10 mouse cellular contexts compared by ENCODE assay signal in the genomic region with DNA sequence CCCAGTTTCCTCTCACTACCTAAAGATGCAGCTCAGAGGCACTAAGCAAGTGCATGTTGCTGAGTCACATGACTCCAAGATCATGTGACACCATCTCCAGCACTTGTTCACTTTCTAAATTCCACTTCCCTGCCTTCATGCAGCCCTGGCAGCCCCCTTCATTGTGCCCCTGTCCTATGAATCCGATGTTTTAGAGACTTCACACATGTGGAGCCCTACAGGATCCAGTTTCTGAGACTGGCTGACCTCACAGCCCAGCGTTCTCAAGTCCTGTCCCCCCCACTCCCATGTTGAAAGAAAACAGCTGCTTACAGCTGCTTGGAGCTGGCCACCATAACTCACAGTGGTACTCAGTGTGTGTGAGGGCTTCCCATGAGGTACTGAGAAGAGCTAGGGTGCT. TPM values are rescaled to one million over a fixed set of nuclear protein-coding genes. Genes with fewer than 3 reads are reported as not detected.
DNase-seq lines count a peak whose midpoint lies in the region; ATAC-seq and TF ChIP-seq lines count a peak whose summit lies in the region.
"Had no signal": no experiment of that assay in that cellular context is flagged by ENCODE, and none has a peak within 500 bp of the region (broad histone marks: within the 10 kb centered on the region; RNA-seq: fewer than 3 reads in every experiment).

No protein-coding gene starts in this region.

- TF ChIP-seq POLR2A in heart, adult 2 months (IDR thresholded peaks at IDR 0.05; ENCODE audit: insufficient read depth, low read depth, low read length) = 0 out of 2 replicates have a peak, but pooled peaks have one; percentile 19
- no peak for TF ChIP-seq POLR2A in small intestine, adult 2 months (IDR thresholded peaks at IDR 0.05; ENCODE audit: low read depth, low read length)

- TF ChIP-seq EP300 in heart, adult 2 months (IDR thresholded peaks at IDR 0.05; ENCODE audit: insufficient read depth, low read depth, low read length) = 0 out of 2 replicates have a peak, but pooled peaks have one; percentile 48

- no peaks in the 10 kb centered on the region for H3K27me3 ChIP-seq in megakaryocyte, embryonic 14.5 days (replicated peaks)
- H3K27me3 ChIP-seq in heart, adult 2 months (ENCODE audit: control insufficient read depth, insufficient read depth, low read length) = no peaks in the 10 kb centered on the region
- H3K27me3 ChIP-seq in kidney, embryonic 15.5 days = no peaks in the 10 kb centered on the region
- H3K27me3 ChIP-seq in small intestine, adult 2 months (ENCODE audit: control insufficient read depth, insufficient read depth, low read length) = no peaks in the 10 kb centered on the region
- H3K27me3 ChIP-seq: neural tube, embryonic 12.5 days had no signal

- intact Hi-C loops in heart, adult 2 months (cut with DNase I) = loop anchor here (5.0 kb wide), 3 partner anchors 34 to 109 kb away; partner anchors contain the start of genes Xrcc3 and Zfyve21

- no peak for TF ChIP-seq CTCF in heart, adult 2 months (IDR thresholded peaks at IDR 0.05)
- TF ChIP-seq CTCF in small intestine, adult 2 months (IDR thresholded peaks at IDR 0.05; ENCODE audit: extremely low read depth, insufficient read length, insufficient replicate concordance, low read depth, low read length) = no peak

- peak; percentile 64 to 72 for DNase-seq in heart, adult 2 months
- DNase-seq in layer of hippocampus, postnatal 36 days = no peak
- DNase-seq in right cerebral cortex, postnatal 36 days (ENCODE audit: low spot score in 2 of 2) = no peak
- DNase-seq in right cerebral cortex, adult 2 months (ENCODE audit: low spot score in 2 of 2) = no peak

- H3K9me3 ChIP-seq in megakaryocyte, embryonic 14.5 days = no peaks in the 10 kb centered on the region
- H3K9me3 ChIP-seq in kidney, embryonic 15.5 days (replicated peaks) = no peaks in the 10 kb centered on the region
- H3K9me3 ChIP-seq: neural tube, embryonic 12.5 days had no signal

- no peak for ATAC-seq in megakaryocyte, adult 5-6 weeks (ENCODE audit: poor library complexity, severe bottlenecking)
- peak; percentile 90 for ATAC-seq in kidney, embryonic 15.5 days (replicated peaks; ENCODE audit: low FRiP score)

- peak overlapping the region; percentile 52 for H3K27ac ChIP-seq in heart, adult 2 months
- peak overlapping the region; percentile 67 for H3K27ac ChIP-seq in kidney, embryonic 15.5 days
- H3K27ac ChIP-seq in small intestine, adult 2 months (ENCODE audit: insufficient read depth, low read depth, low read length) = peak overlapping the region; percentile 17; the same call in 1 of the 2 replicates
- H3K27ac ChIP-seq: liver, embryonic 14.5 days; neural tube, embryonic 12.5 days had no signal

- H3K4me3 ChIP-seq in megakaryocyte, embryonic 14.5 days (replicated peaks) = peak overlapping the region; percentile 10
- H3K4me3 ChIP-seq in heart, adult 2 months = no peak overlapping the region
- H3K4me3 ChIP-seq in kidney, embryonic 15.5 days (replicated peaks) = no peak overlapping the region
- no peak overlapping the region for H3K4me3 ChIP-seq in small intestine, adult 2 months (ENCODE audit: low read depth, low read length)
- H3K4me3 ChIP-seq: neural tube, embryonic 12.5 days had no signal

- peaks cover 6% of the 10 kb centered on the region for H3K36me3 ChIP-seq in megakaryocyte, embryonic 14.5 days (replicated peaks; ENCODE audit: low read length)
- no peaks in the 10 kb centered on the region for H3K36me3 ChIP-seq in heart, adult 2 months (ENCODE audit: control insufficient read depth, insufficient read depth, low read length)
- no peaks in the 10 kb centered on the region for H3K36me3 ChIP-seq in kidney, embryonic 15.5 days
- H3K36me3 ChIP-seq in small intestine, adult 2 months (ENCODE audit: control insufficient read depth, insufficient read depth, low read length) = no peaks in the 10 kb centered on the region
- H3K36me3 ChIP-seq: neural tube, embryonic 12.5 days had no signal

- H3K4me1 ChIP-seq in megakaryocyte, embryonic 14.5 days = peaks cover 59% of the 10 kb centered on the region
- H3K4me1 ChIP-seq in heart, adult 2 months (ENCODE audit: control insufficient read depth, insufficient read depth, low read length) = peaks cover 18% of the 10 kb centered on the region
- peaks cover 32% of the 10 kb centered on the region for H3K4me1 ChIP-seq in kidney, embryonic 15.5 days
- peaks cover 3% of the 10 kb centered on the region; the same call in 1 of the 2 replicates for H3K4me1 ChIP-seq in small intestine, adult 2 months (ENCODE audit: control insufficient read depth, insufficient read depth, insufficient read length, low read length)

- no peak overlapping the region for H3K9ac ChIP-seq in heart, adult 2 months (ENCODE audit: low read depth, low read length)
- H3K9ac ChIP-seq in kidney, embryonic 15.5 days = no peak overlapping the region
- H3K9ac ChIP-seq: liver, embryonic 14.5 days had no signal

- H3K4me2 ChIP-seq in kidney, embryonic 15.5 days = no peak overlapping the region
- H3K4me2 ChIP-seq: neural tube, embryonic 12.5 days had no signal

- H3K79me2 ChIP-seq in heart, adult 2 months (replicated peaks; ENCODE audit: control insufficient read depth, insufficient read depth, low read length) = no peaks in the 10 kb centered on the region

- 72% methylated on average over 2 of the region's 2 CpGs for WGBS in heart, adult 2 months
- 35% methylated on average over 2 of the region's 2 CpGs for WGBS in kidney, embryonic 15.5 days
- 81% methylated on average over 2 of the region's 2 CpGs for WGBS in small intestine, adult 2 months

RNA-seq across cellular contexts. Expression of gene Klc1, which starts 15.2 kb away (rescaled TPM):
- polyA plus RNA-seq in megakaryocyte, embryonic 14.5 days (2012; ENCODE audit: insufficient read depth, low replicate concordance) = 21.5 and 66.3 TPM in 2 replicates
- total RNA-seq in megakaryocyte, adult 5-6 weeks (2015) = 36.3 and 36.7 TPM in 2 replicates
- total RNA-seq in megakaryocyte, adult 5-6 weeks (2017) = 72.7 and 83.1 TPM in 2 replicates
- 10 to 100 TPM; 83.8 to 83.9 TPM for total RNA-seq in heart, adult 2 months (2021)
- polyA plus RNA-seq in heart, adult 2 months (2012; rRNA removed) = 80.8 and 105 TPM in 2 replicates
- polyA plus RNA-seq in kidney, embryonic 15.5 days (2015; fragmentation: Nextera tagmentation; extraction: Ambion mirVana) = 81.8 and 98.5 TPM in 2 replicates
- polyA plus RNA-seq in small intestine, adult 2 months (2012; rRNA removed) = 37.2 and 55.8 TPM in 2 replicates
- total RNA-seq in layer of hippocampus, postnatal 36 days (2021) = 100 to 1,000 TPM; 672 to 713 TPM

RNA-seq across cellular contexts. Expression of gene Apopt1, which starts 30.4 kb away (rescaled TPM):
- polyA plus RNA-seq in megakaryocyte, embryonic 14.5 days (2012; ENCODE audit: insufficient read depth, low replicate concordance) = 65.2 and 126 TPM in 2 replicates
- total RNA-seq in megakaryocyte, adult 5-6 weeks (2015) = 44.6 and 45.0 TPM in 2 replicates
- total RNA-seq in megakaryocyte, adult 5-6 weeks (2017) = 60.6 and 61.0 TPM in 2 replicates
- total RNA-seq in heart, adult 2 months (2021) = 10 to 100 TPM; 32.0 to 36.3 TPM
- 31.4 and 31.7 TPM in 2 replicates for polyA plus RNA-seq in heart, adult 2 months (2012; rRNA removed)
- polyA plus RNA-seq in kidney, embryonic 15.5 days (2015; fragmentation: Nextera tagmentation; extraction: Ambion mirVana) = 53.5 and 57.4 TPM in 2 replicates
- 12.1 and 16.7 TPM in 2 replicates for polyA plus RNA-seq in small intestine, adult 2 months (2012; rRNA removed)
- 10 to 100 TPM; 35.7 to 37.9 TPM for total RNA-seq in layer of hippocampus, postnatal 36 days (2021)

RNA-seq across cellular contexts. Expression of gene Bag5, which starts 30.4 kb away (rescaled TPM):
- polyA plus RNA-seq in megakaryocyte, embryonic 14.5 days (2012; ENCODE audit: insufficient read depth, low replicate concordance) = 2.5 and 4.8 TPM in 2 replicates
- total RNA-seq in megakaryocyte, adult 5-6 weeks (2015) = 10.8 and 11.4 TPM in 2 replicates
- 19.1 and 21.8 TPM in 2 replicates for total RNA-seq in megakaryocyte, adult 5-6 weeks (2017)
- total RNA-seq in heart, adult 2 months (2021) = 10 to 100 TPM; 18.8 to 22.8 TPM
- 9.8 and 15.9 TPM in 2 replicates for polyA plus RNA-seq in heart, adult 2 months (2012; rRNA removed)
- 51.4 and 53.6 TPM in 2 replicates for polyA plus RNA-seq in kidney, embryonic 15.5 days (2015; fragmentation: Nextera tagmentation; extraction: Ambion mirVana)
- 3.4 and 5.5 TPM in 2 replicates for polyA plus RNA-seq in small intestine, adult 2 months (2012; rRNA removed)
- total RNA-seq in layer of hippocampus, postnatal 36 days (2021) = 10 to 100 TPM; 50.1 to 51.3 TPM

Comparison
In these comparisons a context has a peak if more than half of its experiments do, and no peak if none do; other contexts are left out.
1. DNase-seq: peak in heart, adult 2 months (2 of 2); none in layer of hippocampus, postnatal 36 days (0 of 2), right cerebral cortex, postnatal 36 days (0 of 2) and right cerebral cortex, adult 2 months (0 of 2).
2. H3K27ac ChIP-seq: peak in every context shown above with its lines; median percentile 67 in kidney, embryonic 15.5 days; 52 in heart, adult 2 months; 17 in small intestine, adult 2 months.